Mouse (Mus musculus): ENCODE results near the gene Pacs2.

GRCm38 (mm10) chr12:113106386-113106785 is 92.1 kb downstream of the Pacs2 start:
- TF ChIP-seq TAL1 (IDR thresholded peaks at IDR 0.05; ENCODE audit: low read length): no peak
- no peak for TF ChIP-seq GATA1 (IDR thresholded peaks at IDR 0.05; ENCODE audit: low read length)

Data from erythroblast, embryonic 14.5 days (primary cell).